Mouse (Mus musculus) heart, postnatal 0 days (tissue): ENCODE measurements around the gene Shank3. TPM values are rescaled to one million over a fixed set of nuclear protein-coding genes. Genes with fewer than 3 reads are reported as not detected.

ENCODE experiments used
- ATAC-seq: fragments of 200-750 bp; cut with Nextera tagmentation; 2 replicates; pipeline ENCODE4 v1.8.0; 2017; ENCODE audit warnings: low read depth, moderate number of reproducible peaks, moderate library complexity; ENCODE audit not compliant: insufficient read depth
- DNase-seq: peaks from one replicate; pipeline ENCODE4 v3.0.0-alpha.2; 2016; ENCODE audit warnings: low spot score
- H3K27ac ChIP-seq: fragments of 300-500 bp; sonication (generic); 2 replicates; pipeline ENCODE4 v1.5.1; 2014; ENCODE audit warnings: low read depth, mild to moderate bottlenecking
- H3K27me3 ChIP-seq: fragments of 300-500 bp; sonication (generic); 2 replicates; pipeline ENCODE4 v1.6.1; 2014; ENCODE audit warnings: low read length, mixed read lengths; ENCODE audit not compliant: control insufficient read depth, insufficient read depth
- H3K36me3 ChIP-seq: fragments of 300-500 bp; sonication (generic); replicated peaks from 2 replicates; pipeline ENCODE4 v1.6.1; 2014; ENCODE audit warnings: low read length, mixed read lengths; ENCODE audit not compliant: control insufficient read depth, insufficient read depth
- H3K4me1 ChIP-seq: fragments of 300-500 bp; sonication (generic); 2 replicates; pipeline ENCODE4 v1.6.1; 2014; ENCODE audit warnings: antibody characterized with exemption; ENCODE audit not compliant: control insufficient read depth, insufficient read depth
- H3K4me2 ChIP-seq: fragments of 300-500 bp; sonication (generic); 2 replicates; pipeline ENCODE4 v1.6.1; 2014; ENCODE audit warnings: low read depth, mild to moderate bottlenecking, low read length, moderate library complexity
- H3K4me3 ChIP-seq: fragments of 300-500 bp; sonication (generic); 2 replicates; pipeline ENCODE4 v1.5.1; 2014; ENCODE audit warnings: low read depth, low read length
- H3K9ac ChIP-seq: fragments of 300-500 bp; sonication (generic); replicated peaks from 2 replicates; pipeline ENCODE4 v1.6.1; 2014; ENCODE audit warnings: low read depth, low read length, mixed read lengths
- H3K9me3 ChIP-seq: fragments of 300-500 bp; sonication (generic); replicated peaks from 2 replicates; pipeline ENCODE4 v1.6.1; 2016; ENCODE audit warnings: low read length; ENCODE audit not compliant: control insufficient read depth
- CTCF ChIP-seq: IDR thresholded peaks from 2 replicates; pipeline ENCODE4 v1.5.1; 2016; ENCODE audit warnings: antibody characterized with exemption, control low read depth, low read depth
- EP300 ChIP-seq: IDR thresholded peaks from 2 replicates; pipeline ENCODE4 v1.6.1; 2016; ENCODE audit warnings: antibody characterized with exemption, low read depth
- WGBS: fragments of 180-500 bp; shearing (Covaris S2); extraction: QIAGEN DNeasy Blood & Tissue Kit; methylation state at CpG from one replicate; pipeline ENCODE4 v1.1.7; 2014; 5-methylcytosine and 5-hydroxymethylcytosine counted together
- polyA plus RNA-seq: library from polyadenylated mRNA; unstranded; fragments of >200 nt; fragmentation: Nextera tagmentation; extraction: Ambion mirVana; gene quantifications from 2 replicates; pipeline ENCODE4 v1.2.1, GENCODE M21; 2015
- total RNA-seq: library from RNA; depleted of rRNA; stranded (reverse); fragments of >200 nt; gene quantifications from 2 replicates; pipeline ENCODE4 v1.2.3, GENCODE M21; 2014; ENCODE audit warnings: low replicate concordance

The Shank3 gene
- total and polyA plus RNA-seq, 2 experiments from 2014 or later = 1.1 to 26.5 TPM

- Histone ChIP-seq H3K36me3 (no peaks in the 10 kb centered on the region), H3K9ac (no peak overlapping the region), H3K27me3 (no peaks in the 10 kb centered on the region), H3K4me2 (no peak overlapping the region), H3K4me3 (no peak overlapping the region), H3K27ac (no peak overlapping the region), H3K9me3 (no peaks in the 10 kb centered on the region), H3K4me1 (no peaks in the 10 kb centered on the region)
- WGBS = 62% methylated on average over 4 of the region's 4 CpGs
- TF ChIP-seq CTCF = no peak
- TF ChIP-seq EP300 = no peak
- DNase-seq = no peak
- no peak for ATAC-seq
Measured at GRCm38 (mm10) chr15:89512679-89513078, 13.3 kb downstream of the Shank3 start.

- TF ChIP-seq EP300 = no peak
- no peak for TF ChIP-seq CTCF
- WGBS = 59% methylated on average over 7 of the region's 7 CpGs
- no peak for ATAC-seq
- no peak overlapping the region for H3K4me3 ChIP-seq
- no peaks in the 10 kb centered on the region for H3K4me1 ChIP-seq
- H3K36me3 ChIP-seq = no peaks in the 10 kb centered on the region
- H3K9me3 ChIP-seq = no peaks in the 10 kb centered on the region
- no peak overlapping the region for H3K9ac ChIP-seq
- no peak overlapping the region for H3K27ac ChIP-seq
- no peak overlapping the region for H3K4me2 ChIP-seq
- DNase-seq = no peak
- H3K27me3 ChIP-seq = peaks cover 34% of the 10 kb centered on the region
Measured at GRCm38 (mm10) chr15:89521951-89522350, 22.5 kb downstream of the Shank3 start.

GRCm38 (mm10) chr15:89522566-89523282, 23.3 kb downstream of the Shank3 start:
- Histone ChIP-seq H3K27ac (no peak overlapping the region), H3K4me2 (no peak overlapping the region), H3K9me3 (no peaks in the 10 kb centered on the region), H3K36me3 (no peaks in the 10 kb centered on the region), H3K4me3 (no peak overlapping the region), H3K9ac (no peak overlapping the region), H3K27me3 (peaks cover 34% of the 10 kb centered on the region), H3K4me1 (no peaks in the 10 kb centered on the region)
- no peak for DNase-seq
- ATAC-seq = no peak
- TF ChIP-seq EP300 = no peak
- TF ChIP-seq CTCF = no peak
- WGBS = 76% methylated on average over 10 of the region's 10 CpGs

GRCm38 (mm10) chr15:89523283-89523832, 23.9 kb downstream of the Shank3 start:
- H3K36me3 ChIP-seq = no peaks in the 10 kb centered on the region
- no peak overlapping the region for H3K9ac ChIP-seq
- WGBS = 37% methylated on average over 15 of the region's 47 CpGs
- 0 out of 2 replicates have a peak, but pooled peaks have one; percentile 43 for ATAC-seq
- peak overlapping the region; percentile 46 for H3K4me3 ChIP-seq
- no peaks in the 10 kb centered on the region for H3K9me3 ChIP-seq
- TF ChIP-seq EP300 = no peak
- no peak for TF ChIP-seq CTCF
- H3K4me2 ChIP-seq = peak overlapping the region; percentile 83
- no peak overlapping the region for H3K27ac ChIP-seq
- no peak for DNase-seq
- H3K4me1 ChIP-seq = no peaks in the 10 kb centered on the region
- H3K27me3 ChIP-seq = peaks cover 34% of the 10 kb centered on the region

- ATAC-seq = no peak
- H3K36me3 ChIP-seq = no peaks in the 10 kb centered on the region
- no peaks in the 10 kb centered on the region for H3K4me1 ChIP-seq
- H3K9me3 ChIP-seq = no peaks in the 10 kb centered on the region
- H3K4me3 ChIP-seq = peak overlapping the region; percentile 53
- no peak for DNase-seq
- H3K4me2 ChIP-seq = peak overlapping the region; percentile 83
- H3K27ac ChIP-seq = no peak overlapping the region
- TF ChIP-seq EP300 (no peak), CTCF (no peak)
- H3K9ac ChIP-seq = 0 out of 2 replicates have a peak overlapping the region, but pooled peaks have one; percentile 15
- WGBS = 28% methylated on average over 25 of the region's 52 CpGs
- H3K27me3 ChIP-seq = peaks cover 34% of the 10 kb centered on the region
Measured at GRCm38 (mm10) chr15:89524001-89524571, 24.7 kb downstream of the Shank3 start.
